Mouse (Mus musculus) splenic B cell, adult 2 months (primary cell): ENCODE results near the gene Srpk2.
"Not testable (repeated sequence)": the region's sequence is repeated elsewhere in the genome, so short reads cannot be mapped to it uniquely, and the experiment has no call there.

Source experiments
- DNase-seq: peaks from one replicate; pipeline ENCODE4 v3.0.0-alpha.2; 2011; ENCODE audit warnings: low read depth, low spot score
- H3K27me3 ChIP-seq: 2 replicates; pipeline ENCODE4 v1.6.1; 2012; ENCODE audit warnings: mild to moderate bottlenecking, low read length, moderate library complexity, mixed read lengths; ENCODE audit not compliant: control insufficient read depth, poor library complexity, insufficient read depth, severe bottlenecking
- H3K36me3 ChIP-seq: 2 replicates; pipeline ENCODE4 v1.6.1; 2012; ENCODE audit warnings: mild to moderate bottlenecking, low read length, moderate library complexity, mixed read lengths; ENCODE audit not compliant: control insufficient read depth, poor library complexity, insufficient read depth, severe bottlenecking

The Srpk2 gene

DNA sequence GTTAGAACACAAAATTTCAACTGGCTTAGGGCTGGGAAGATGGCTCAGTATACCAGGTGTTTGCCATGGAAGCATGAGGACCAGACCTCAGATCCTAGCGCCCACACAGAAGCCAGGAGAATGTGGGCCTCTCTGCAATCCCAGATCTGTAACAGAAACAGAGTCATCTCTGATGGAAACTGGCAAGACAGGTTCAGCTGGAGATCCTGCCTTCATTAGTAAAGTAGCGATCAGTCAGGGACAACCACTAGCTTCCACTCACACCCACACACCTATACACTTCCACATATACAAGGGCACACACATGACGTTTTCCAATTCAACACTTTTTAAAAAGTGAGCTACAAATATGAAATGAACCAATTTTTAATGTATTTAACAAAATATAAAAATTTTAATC lies 32.6 kb downstream of the Srpk2 start:
- DNase-seq = no peak
- H3K36me3 ChIP-seq = no peaks in the 10 kb centered on the region
- no peaks in the 10 kb centered on the region for H3K27me3 ChIP-seq

DNA sequence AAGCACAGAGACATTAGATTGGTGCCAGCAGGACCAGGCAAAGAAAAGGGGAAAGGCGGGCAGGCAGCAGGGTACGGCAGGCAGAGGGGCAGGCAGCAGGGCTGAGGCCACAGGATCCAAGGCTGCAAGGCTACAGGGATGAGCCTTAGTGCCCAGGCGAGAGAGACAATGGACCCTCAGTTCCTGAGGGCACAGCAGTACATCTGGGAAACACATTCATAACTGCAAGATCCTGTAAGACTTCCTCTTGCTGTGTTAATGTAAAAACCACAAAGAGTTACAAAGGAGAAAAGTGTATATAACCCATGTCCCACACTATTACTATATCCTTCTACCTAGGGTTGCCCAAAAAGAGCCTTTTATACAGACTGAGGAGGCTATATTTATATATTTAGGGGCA lies 33.9 kb downstream of the Srpk2 start:
- DNase-seq = no peak

GRCm38 (mm10) chr5:23649246-23649645 lies 35.2 kb downstream of the Srpk2 start:
- H3K36me3 ChIP-seq = no peaks in the 10 kb centered on the region
- H3K27me3 ChIP-seq = no peaks in the 10 kb centered on the region
- no peak for DNase-seq

More for the DNA sequence above, 33.9 kb downstream of the Srpk2 start:
- Histone ChIP-seq H3K27me3 (no peaks in the 10 kb centered on the region), H3K36me3 (no peaks in the 10 kb centered on the region)

DNA sequence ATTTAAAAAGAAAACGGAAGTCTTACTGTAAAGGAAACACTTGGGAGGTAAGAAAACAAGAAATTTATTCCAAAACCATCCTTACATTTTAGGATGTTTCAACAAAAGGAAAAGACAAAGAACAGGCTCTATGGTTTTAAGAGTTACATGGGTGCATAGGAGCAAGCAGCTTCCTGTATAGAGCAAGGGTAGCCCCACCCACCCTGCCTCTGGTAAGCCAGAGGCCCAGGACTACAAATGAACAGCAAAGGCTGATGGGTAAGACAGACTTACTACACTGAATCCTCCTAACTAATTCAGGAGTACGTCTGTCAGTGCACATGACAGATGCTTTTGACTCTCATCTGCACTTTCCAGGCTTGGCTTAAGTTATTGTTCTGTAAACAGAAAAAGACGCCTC lies 38.7 kb downstream of the Srpk2 start:
- H3K27me3 ChIP-seq = no peaks in the 10 kb centered on the region
- DNase-seq = no peak
- H3K36me3 ChIP-seq = no peaks in the 10 kb centered on the region

GRCm38 (mm10) chr5:23639193-23639592 lies 45.2 kb downstream of the Srpk2 start:
- not testable (repeated sequence) for H3K27me3 ChIP-seq, DNase-seq, H3K36me3 ChIP-seq

DNA sequence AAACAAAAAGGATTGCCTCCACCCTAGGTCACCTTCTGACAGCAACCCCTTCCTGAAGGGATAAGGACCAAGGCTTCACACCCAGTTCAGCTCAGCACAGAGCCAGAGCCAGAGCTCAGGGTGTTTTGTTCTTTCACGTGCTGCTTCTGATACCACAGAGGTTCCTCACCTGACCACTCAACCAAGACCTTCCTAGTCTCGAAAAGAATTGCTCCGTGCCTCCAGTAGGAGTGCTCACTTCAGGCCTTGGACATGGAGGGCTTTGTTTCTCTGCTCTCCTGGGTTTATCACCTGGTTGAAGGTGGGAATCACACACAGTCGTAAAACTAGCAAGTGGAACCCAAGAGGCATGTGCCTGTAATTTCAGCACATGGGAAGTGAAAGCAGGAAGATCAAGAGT lies 46.4 kb downstream of the Srpk2 start:
- no peaks in the 10 kb centered on the region for H3K27me3 ChIP-seq
- H3K36me3 ChIP-seq = no peaks in the 10 kb centered on the region
- peak; percentile 70 for DNase-seq

DNA sequence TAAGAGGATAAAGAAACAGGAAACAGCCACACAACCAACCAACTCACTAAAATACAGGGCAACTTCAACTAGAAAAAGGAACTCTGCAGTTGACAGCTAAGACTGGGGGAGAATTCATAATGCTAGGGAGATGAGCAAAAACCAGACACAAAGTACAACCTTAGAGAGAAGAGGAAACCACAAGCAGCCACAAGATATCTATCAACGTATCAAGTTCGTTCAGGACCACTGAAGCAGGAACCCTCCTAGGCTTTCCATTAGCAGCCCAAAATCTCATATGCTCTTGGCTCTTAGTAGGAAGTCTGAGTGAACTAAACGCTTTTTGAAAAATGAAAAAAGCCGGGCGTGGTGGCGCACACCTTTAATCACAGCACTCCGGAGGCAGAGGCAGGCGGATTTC lies 47.1 kb downstream of the Srpk2 start:
- DNase-seq = peak; percentile 80
- no peaks in the 10 kb centered on the region for H3K36me3 ChIP-seq
- H3K27me3 ChIP-seq = no peaks in the 10 kb centered on the region

DNA sequence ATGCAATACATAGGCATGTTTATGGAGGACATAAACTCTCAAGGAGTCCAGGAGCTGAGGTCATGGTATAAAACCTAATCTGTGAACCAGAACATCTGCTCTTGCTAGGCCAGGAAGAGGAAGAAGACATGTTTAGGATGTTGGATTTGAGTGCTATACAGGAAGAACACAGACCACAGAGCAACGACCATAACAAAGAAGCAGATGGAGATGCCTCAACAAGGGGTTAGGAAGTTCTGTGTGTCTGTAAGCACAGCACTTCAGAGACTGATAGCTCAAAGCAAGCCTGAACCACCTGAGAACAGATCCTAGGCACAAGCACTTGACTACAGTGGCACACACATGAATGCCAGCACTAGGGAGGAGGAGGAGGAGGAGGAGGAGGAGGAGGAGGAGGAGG lies 52.9 kb downstream of the Srpk2 start:
- H3K27me3 ChIP-seq = no peaks in the 10 kb centered on the region
- DNase-seq = no peak
- H3K36me3 ChIP-seq = no peaks in the 10 kb centered on the region

DNA sequence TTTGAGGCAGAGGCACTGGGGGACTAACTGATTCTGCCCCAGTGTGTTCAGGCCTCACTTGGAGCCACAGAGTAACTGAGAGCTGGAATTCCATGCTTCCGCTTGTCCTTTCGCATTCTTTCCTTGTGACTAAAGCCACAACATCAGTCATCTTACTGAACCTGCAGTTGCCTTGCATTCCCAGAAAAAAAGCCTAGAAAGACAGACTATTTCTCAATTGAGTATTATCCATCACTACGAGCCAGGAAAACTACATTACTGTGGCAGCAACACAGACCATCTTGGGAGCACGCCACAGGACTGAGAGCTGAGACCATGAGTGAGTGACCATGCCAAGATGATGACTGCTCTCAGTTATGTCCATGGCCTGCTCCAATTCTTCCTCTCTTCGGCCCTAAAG lies 57.2 kb downstream of the Srpk2 start:
- no peaks in the 10 kb centered on the region for H3K27me3 ChIP-seq
- no peak for DNase-seq

DNA sequence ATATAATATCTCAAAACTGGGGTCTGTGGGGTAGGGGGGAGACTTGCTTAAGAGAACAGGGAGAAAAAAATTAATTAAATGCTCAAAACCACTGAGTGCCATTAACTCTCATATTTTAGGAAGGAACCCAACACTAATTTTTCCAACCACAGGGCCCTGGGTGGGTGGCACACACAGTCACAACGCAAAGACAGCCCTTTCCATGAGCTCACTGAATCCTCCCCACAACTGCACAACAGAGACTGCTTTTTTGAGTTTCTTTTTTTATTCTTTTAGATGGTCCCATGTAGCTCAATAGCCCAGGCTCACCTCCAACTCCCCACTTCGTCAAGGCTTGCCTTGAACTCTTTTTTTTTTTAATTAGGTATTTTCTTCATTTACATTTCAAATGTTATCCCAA lies 58.2 kb downstream of the Srpk2 start:
- DNase-seq = no peak
- Histone ChIP-seq H3K27me3 (no peaks in the 10 kb centered on the region), H3K36me3 (no peaks in the 10 kb centered on the region)

More for the DNA sequence above, 57.2 kb downstream of the Srpk2 start:
- no peaks in the 10 kb centered on the region for H3K36me3 ChIP-seq

DNA sequence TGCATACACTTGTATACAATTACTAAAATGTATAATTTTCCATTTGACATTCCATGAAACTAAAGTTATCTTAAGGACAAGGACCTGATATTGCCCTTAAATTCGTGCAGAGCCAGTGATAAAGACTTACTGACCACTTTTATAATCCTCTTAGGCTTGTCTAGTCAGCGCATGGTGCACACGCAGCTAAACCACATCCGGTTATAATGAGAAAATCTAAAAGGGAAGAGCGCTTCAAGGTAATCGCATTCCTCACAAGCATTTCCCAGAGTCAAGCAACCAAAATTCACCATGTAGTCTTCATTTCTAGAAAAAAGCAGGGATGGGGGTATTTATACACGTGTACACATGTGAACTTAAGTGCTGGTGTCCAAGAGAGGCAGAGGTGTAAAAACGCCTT lies 63.8 kb downstream of the Srpk2 start:
- H3K36me3 ChIP-seq = no peaks in the 10 kb centered on the region
- DNase-seq = no peak
- H3K27me3 ChIP-seq = no peaks in the 10 kb centered on the region

GRCm38 (mm10) chr5:23618656-23619055 lies 65.8 kb downstream of the Srpk2 start:
- H3K27me3 ChIP-seq = no peaks in the 10 kb centered on the region
- no peaks in the 10 kb centered on the region for H3K36me3 ChIP-seq
- peak; percentile 21 for DNase-seq

- Histone ChIP-seq H3K36me3 (no peaks in the 10 kb centered on the region), H3K27me3 (no peaks in the 10 kb centered on the region)
- DNase-seq = no peak
Measured at GRCm38 (mm10) chr5:23617104-23617415, 67.4 kb downstream of the Srpk2 start.

DNA sequence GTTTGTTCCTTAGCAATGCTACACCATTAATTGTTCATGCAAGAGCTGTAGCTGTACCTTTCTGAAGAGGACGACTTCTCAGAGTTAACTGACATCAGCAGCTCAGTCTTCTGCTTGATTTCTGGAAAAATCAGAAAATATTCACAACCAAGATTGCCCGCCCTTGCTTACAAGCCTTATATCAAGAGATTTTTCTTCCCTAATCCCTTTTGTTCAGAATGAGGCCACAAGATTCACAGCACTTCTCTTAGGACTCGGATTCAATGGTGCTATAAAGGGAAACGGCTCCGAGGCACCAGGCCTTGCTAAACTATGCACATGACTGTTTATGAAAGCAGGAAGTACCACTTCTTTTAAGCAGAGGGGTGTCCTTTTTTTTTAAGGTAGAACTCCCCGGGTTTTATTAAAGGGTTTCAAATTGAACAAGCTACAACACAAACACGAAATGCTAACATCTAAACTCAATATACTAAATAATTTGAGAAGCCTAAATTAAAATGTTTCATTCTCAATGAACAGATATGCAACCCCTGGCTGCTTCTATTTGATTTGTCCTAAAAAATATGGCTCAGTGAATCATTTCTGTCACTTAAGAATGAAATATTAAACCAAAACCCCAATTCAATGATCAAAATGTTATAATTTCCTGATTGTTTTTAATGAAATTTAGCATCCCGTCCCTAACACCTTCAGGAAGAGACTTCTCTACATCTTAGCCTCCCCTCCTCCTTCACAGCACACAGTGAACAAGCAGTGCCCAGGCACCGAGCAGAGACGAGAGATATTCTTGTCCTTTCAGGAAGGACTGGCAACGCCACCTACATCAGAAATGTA lies 67.9 kb downstream of the Srpk2 start:
- H3K27me3 ChIP-seq = no peaks in the 10 kb centered on the region
- DNase-seq = peak; percentile 82

GRCm38 (mm10) chr5:23615586-23616269 lies 68.7 kb downstream of the Srpk2 start:
- H3K27me3 ChIP-seq = no peaks in the 10 kb centered on the region
- no peaks in the 10 kb centered on the region for H3K36me3 ChIP-seq
- DNase-seq = no peak

More for the DNA sequence above, 67.9 kb downstream of the Srpk2 start:
- H3K36me3 ChIP-seq = no peaks in the 10 kb centered on the region
